ENCODE assay signal across 20 mouse cellular contexts in the genomic region with DNA sequence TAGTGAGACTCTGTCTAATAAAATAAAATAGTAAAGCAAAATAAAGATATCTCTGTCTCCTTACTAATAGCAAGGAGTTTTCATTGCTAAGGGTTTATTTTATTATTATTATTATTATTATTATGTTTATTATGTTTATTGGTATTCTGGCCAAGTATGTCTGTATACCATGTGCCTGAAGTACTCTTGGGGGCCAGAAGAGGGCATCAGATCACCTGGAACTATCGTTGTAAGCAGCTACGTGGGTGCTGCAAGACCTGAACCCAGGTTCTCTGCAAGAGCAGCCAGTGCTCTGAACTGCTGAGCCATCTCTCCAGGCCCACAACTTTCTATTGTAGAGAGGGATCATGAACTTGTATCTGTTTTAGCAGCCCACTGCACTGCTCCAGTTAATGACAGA. TPM values are rescaled to one million over a fixed set of nuclear protein-coding genes. Genes with fewer than 3 reads are reported as not detected.
DNase-seq lines count a peak whose midpoint lies in the region; ATAC-seq and TF ChIP-seq lines count a peak whose summit lies in the region.
"Had no signal": no experiment of that assay in that cellular context is flagged by ENCODE, and none has a peak within 500 bp of the region (broad histone marks: within the 10 kb centered on the region; RNA-seq: fewer than 3 reads in every experiment).

No protein-coding gene starts in this region.

- no peak overlapping the region for H3K27ac ChIP-seq in intestine, postnatal 0 days (ENCODE audit: low read depth, low read length)
- H3K27ac ChIP-seq in intestine, embryonic 16.5 days (ENCODE audit: low read length) = no peak overlapping the region
- H3K27ac ChIP-seq in midbrain, embryonic 12.5 days (replicated peaks) = peak overlapping the region; percentile 27
- no peak overlapping the region for H3K27ac ChIP-seq in midbrain, embryonic 13.5 days
- H3K27ac ChIP-seq: liver, embryonic 12.5 days had no signal

- TF ChIP-seq CTCF in intestine, postnatal 0 days (IDR thresholded peaks at IDR 0.05; ENCODE audit: low read depth) = peak; percentile 39
- no peak for TF ChIP-seq CTCF in lung, adult 2 months (IDR thresholded peaks at IDR 0.05; ENCODE audit: insufficient read depth, low read length)

- 82% methylated on average over 2 of the region's 2 CpGs for WGBS in intestine, postnatal 0 days
- WGBS in intestine, embryonic 16.5 days = 91% methylated on average over 2 of the region's 2 CpGs
- WGBS in midbrain, embryonic 12.5 days = 92% methylated on average over 2 of the region's 2 CpGs
- 85% methylated on average over 2 of the region's 2 CpGs for WGBS in midbrain, embryonic 13.5 days
- 80% methylated on average over 2 of the region's 2 CpGs for WGBS in lung, adult 2 months

- no peak overlapping the region for H3K4me2 ChIP-seq in intestine, postnatal 0 days (replicated peaks; ENCODE audit: low read depth)
- H3K4me2 ChIP-seq in intestine, embryonic 16.5 days (ENCODE audit: low read depth, low read length) = no peak overlapping the region
- H3K4me2 ChIP-seq in midbrain, embryonic 12.5 days (replicated peaks) = no peak overlapping the region
- no peak overlapping the region for H3K4me2 ChIP-seq in midbrain, embryonic 13.5 days (replicated peaks)
- H3K4me2 ChIP-seq: heart, embryonic 11.5 days; liver, embryonic 12.5 days had no signal

- DNase-seq in ES-CJ7 (ENCODE audit: low read depth, low spot score) = peak; percentile 76
- peak; percentile 17 for DNase-seq in splenic B cell, adult 2 months (ENCODE audit: low read depth, low spot score)
- DNase-seq in adrenal gland, postnatal 36 days = no peak
- no peak for DNase-seq in lung, adult 2 months
- DNase-seq: cerebellum, postnatal 25 days; gastrocnemius, postnatal 25 days; heart, postnatal 36 days; kidney, adult 11 months; kidney, postnatal 36 days; lung, postnatal 4 days; thymus, adult 18-20 months had no signal

- no peaks in the 10 kb centered on the region for H3K4me1 ChIP-seq in intestine, postnatal 0 days (replicated peaks; ENCODE audit: control insufficient read depth, insufficient read depth, low read length)
- peaks cover 3% of the 10 kb centered on the region; the same call in 1 of the 2 replicates for H3K4me1 ChIP-seq in intestine, embryonic 16.5 days (ENCODE audit: control insufficient read depth, insufficient read depth, low read length)
- H3K4me1 ChIP-seq in midbrain, embryonic 12.5 days = peaks cover 20% of the 10 kb centered on the region
- H3K4me1 ChIP-seq in midbrain, embryonic 13.5 days (replicated peaks) = peaks cover 19% of the 10 kb centered on the region
- H3K4me1 ChIP-seq in lung, adult 2 months (ENCODE audit: control insufficient read depth, insufficient read depth, low read length) = no peaks in the 10 kb centered on the region
- H3K4me1 ChIP-seq: liver, embryonic 12.5 days had no signal

- no peak overlapping the region for H3K4me3 ChIP-seq in intestine, postnatal 0 days (ENCODE audit: low read depth, low read length)
- H3K4me3 ChIP-seq in intestine, embryonic 16.5 days (ENCODE audit: low read length) = no peak overlapping the region
- no peak overlapping the region for H3K4me3 ChIP-seq in midbrain, embryonic 12.5 days
- no peak overlapping the region for H3K4me3 ChIP-seq in midbrain, embryonic 13.5 days (replicated peaks)
- H3K4me3 ChIP-seq in lung, adult 2 months (replicated peaks; ENCODE audit: extremely low read depth, low read depth, low read length) = no peak overlapping the region
- H3K4me3 ChIP-seq: embryonic facial prominence, embryonic 10.5 days; erythroblast, embryonic 14.5 days; liver, embryonic 12.5 days had no signal

- H3K9me3 ChIP-seq in intestine, postnatal 0 days (ENCODE audit: control insufficient read depth) = no peaks in the 10 kb centered on the region
- H3K9me3 ChIP-seq in intestine, embryonic 16.5 days (ENCODE audit: control insufficient read depth, low read length) = no peaks in the 10 kb centered on the region
- no peaks in the 10 kb centered on the region for H3K9me3 ChIP-seq in midbrain, embryonic 12.5 days
- H3K9me3 ChIP-seq in midbrain, embryonic 13.5 days = no peaks in the 10 kb centered on the region
- H3K9me3 ChIP-seq: embryonic facial prominence, embryonic 10.5 days; liver, embryonic 12.5 days had no signal

- H3K36me3 ChIP-seq in intestine, postnatal 0 days (ENCODE audit: control insufficient read depth, insufficient read depth) = no peaks in the 10 kb centered on the region
- no peaks in the 10 kb centered on the region for H3K36me3 ChIP-seq in intestine, embryonic 16.5 days (ENCODE audit: control insufficient read depth, insufficient read depth, low read length)
- no peaks in the 10 kb centered on the region for H3K36me3 ChIP-seq in midbrain, embryonic 12.5 days
- H3K36me3 ChIP-seq in midbrain, embryonic 13.5 days = no peaks in the 10 kb centered on the region
- no peaks in the 10 kb centered on the region for H3K36me3 ChIP-seq in splenic B cell, adult 2 months (ENCODE audit: control insufficient read depth, insufficient read depth, low read length, poor library complexity, severe bottlenecking)
- H3K36me3 ChIP-seq: embryonic facial prominence, embryonic 10.5 days; liver, embryonic 12.5 days had no signal

- no peak for TF ChIP-seq POLR2A in lung, adult 2 months (IDR thresholded peaks at IDR 0.05; ENCODE audit: borderline replicate concordance, extremely low read depth, low read depth, low read length)

- ATAC-seq in intestine, postnatal 0 days = no peak
- no peak for ATAC-seq in intestine, embryonic 16.5 days
- ATAC-seq in midbrain, embryonic 12.5 days (ENCODE audit: low FRiP score, low read depth) = no peak
- no peak for ATAC-seq in midbrain, embryonic 13.5 days
- ATAC-seq: activated CD4-positive, CD25-positive, alpha-beta regulatory T cell, adult 4 months; liver, embryonic 12.5 days had no signal

- H3K9ac ChIP-seq in intestine, postnatal 0 days (ENCODE audit: low read depth, low read length) = no peak overlapping the region
- H3K9ac ChIP-seq in intestine, embryonic 16.5 days (ENCODE audit: low read depth, low read length) = no peak overlapping the region
- no peak overlapping the region for H3K9ac ChIP-seq in midbrain, embryonic 12.5 days (replicated peaks)
- no peak overlapping the region for H3K9ac ChIP-seq in midbrain, embryonic 13.5 days (replicated peaks)
- H3K9ac ChIP-seq: liver, embryonic 12.5 days had no signal

- no peaks in the 10 kb centered on the region; the same call in 1 of the 2 replicates for H3K27me3 ChIP-seq in intestine, postnatal 0 days (replicated peaks; ENCODE audit: control insufficient read depth, insufficient read depth, low read length)
- H3K27me3 ChIP-seq in intestine, embryonic 16.5 days (replicated peaks; ENCODE audit: control insufficient read depth, insufficient read depth, low read length) = no peaks in the 10 kb centered on the region
- no peaks in the 10 kb centered on the region for H3K27me3 ChIP-seq in midbrain, embryonic 12.5 days
- no peaks in the 10 kb centered on the region for H3K27me3 ChIP-seq in midbrain, embryonic 13.5 days
- 0 out of 2 replicates have a peak, but pooled peaks cover 1% of the 10 kb centered on the region for H3K27me3 ChIP-seq in splenic B cell, adult 2 months (ENCODE audit: control insufficient read depth, insufficient read depth, low read length, poor library complexity, severe bottlenecking)

RNA-seq across cellular contexts. Expression of a gene that starts 26.7 kb away (rescaled TPM):
- polyA plus RNA-seq in intestine, postnatal 0 days (2015; fragmentation: Nextera tagmentation; extraction: Ambion mirVana) = 2,037 and 2,087 TPM in 2 replicates
- polyA plus RNA-seq in intestine, embryonic 16.5 days (2015; fragmentation: Nextera tagmentation; extraction: Ambion mirVana) = 1,462 and 1,500 TPM in 2 replicates
- polyA plus RNA-seq in midbrain, embryonic 12.5 days (2016; fragmentation: Nextera tagmentation; extraction: Ambion mirVana) = 768 and 803 TPM in 2 replicates
- 973 and 974 TPM in 2 replicates for polyA plus RNA-seq in midbrain, embryonic 13.5 days (2015; fragmentation: Nextera tagmentation; extraction: Ambion mirVana)
- total RNA-seq in adrenal gland, postnatal 36 days (2021) = 1,000 to 10,000 TPM; 1,319 to 1,418 TPM
- 2,050 and 2,118 TPM in 2 replicates for polyA plus RNA-seq in lung, adult 2 months (2012; rRNA removed)

RNA-seq across cellular contexts. Expression of a gene that starts 34.4 kb away (rescaled TPM):
- polyA plus RNA-seq in intestine, postnatal 0 days (2015; fragmentation: Nextera tagmentation; extraction: Ambion mirVana) = 49.8 and 51.9 TPM in 2 replicates
- polyA plus RNA-seq in intestine, embryonic 16.5 days (2015; fragmentation: Nextera tagmentation; extraction: Ambion mirVana) = 62.0 and 67.4 TPM in 2 replicates
- polyA plus RNA-seq in midbrain, embryonic 12.5 days (2016; fragmentation: Nextera tagmentation; extraction: Ambion mirVana) = 50.8 and 57.3 TPM in 2 replicates
- 54.2 and 56.7 TPM in 2 replicates for polyA plus RNA-seq in midbrain, embryonic 13.5 days (2015; fragmentation: Nextera tagmentation; extraction: Ambion mirVana)
- 10 to 100 TPM; 32.4 to 47.5 TPM for total RNA-seq in adrenal gland, postnatal 36 days (2021)
- 9.2 and 10.8 TPM in 2 replicates for polyA plus RNA-seq in lung, adult 2 months (2012; rRNA removed)

RNA-seq across cellular contexts. Expression of a gene that starts 34.5 kb away (rescaled TPM):
- 12.9 and 15.2 TPM in 2 replicates for polyA plus RNA-seq in intestine, postnatal 0 days (2015; fragmentation: Nextera tagmentation; extraction: Ambion mirVana)
- polyA plus RNA-seq in intestine, embryonic 16.5 days (2015; fragmentation: Nextera tagmentation; extraction: Ambion mirVana) = 23.4 and 23.9 TPM in 2 replicates
- 39.7 and 43.6 TPM in 2 replicates for polyA plus RNA-seq in midbrain, embryonic 12.5 days (2016; fragmentation: Nextera tagmentation; extraction: Ambion mirVana)
- polyA plus RNA-seq in midbrain, embryonic 13.5 days (2015; fragmentation: Nextera tagmentation; extraction: Ambion mirVana) = 34.2 and 37.0 TPM in 2 replicates
- total RNA-seq in adrenal gland, postnatal 36 days (2021) = 10 to 100 TPM; 17.7 to 21.7 TPM
- polyA plus RNA-seq in lung, adult 2 months (2012; rRNA removed) = 11.3 and 12.0 TPM in 2 replicates

RNA-seq across cellular contexts. Expression of a gene that starts 48.5 kb away (rescaled TPM):
- polyA plus RNA-seq in intestine, postnatal 0 days (2015; fragmentation: Nextera tagmentation; extraction: Ambion mirVana) = 105 and 117 TPM in 2 replicates
- polyA plus RNA-seq in intestine, embryonic 16.5 days (2015; fragmentation: Nextera tagmentation; extraction: Ambion mirVana) = 67.9 and 121 TPM in 2 replicates
- polyA plus RNA-seq in midbrain, embryonic 12.5 days (2016; fragmentation: Nextera tagmentation; extraction: Ambion mirVana) = 346 and 358 TPM in 2 replicates
- 193 and 203 TPM in 2 replicates for polyA plus RNA-seq in midbrain, embryonic 13.5 days (2015; fragmentation: Nextera tagmentation; extraction: Ambion mirVana)
- total RNA-seq in adrenal gland, postnatal 36 days (2021) = 10 to 100 TPM; 73.7 to 77.0 TPM
- 46.0 and 49.0 TPM in 2 replicates for polyA plus RNA-seq in lung, adult 2 months (2012; rRNA removed)

RNA-seq across cellular contexts. Expression of a gene that starts 54.0 kb away (rescaled TPM):
- polyA plus RNA-seq in intestine, postnatal 0 days (2015; fragmentation: Nextera tagmentation; extraction: Ambion mirVana) = 4.1 and 4.3 TPM in 2 replicates
- polyA plus RNA-seq in intestine, embryonic 16.5 days (2015; fragmentation: Nextera tagmentation; extraction: Ambion mirVana) = 3.0 and 4.5 TPM in 2 replicates
- 211 and 227 TPM in 2 replicates for polyA plus RNA-seq in midbrain, embryonic 12.5 days (2016; fragmentation: Nextera tagmentation; extraction: Ambion mirVana)
- 112 and 133 TPM in 2 replicates for polyA plus RNA-seq in midbrain, embryonic 13.5 days (2015; fragmentation: Nextera tagmentation; extraction: Ambion mirVana)
- 10 to 100 TPM; 15.7 to 18.5 TPM for total RNA-seq in adrenal gland, postnatal 36 days (2021)
- polyA plus RNA-seq in lung, adult 2 months (2012; rRNA removed) = 0.91 and 1.9 TPM in 2 replicates
- polyA plus RNA-seq: activated CD4-positive, CD25-positive, alpha-beta regulatory T cell, adult 4 months had no signal

Comparison
In these comparisons a context has a peak if more than half of its experiments do, and no peak if none do; other contexts are left out.
1. DNase-seq: peak in ES-CJ7 (single experiment) and splenic B cell, adult 2 months (single experiment); none in adrenal gland, postnatal 36 days (0 of 2) and lung, adult 2 months (single experiment).